Mouse (Mus musculus) kidney, postnatal 4 days (tissue): Measurements from ENCODE around the gene B4galnt1.
A peak's percentile ranks its signal among the peaks of the same experiment; 100 is the strongest.
"Not testable (repeated sequence)": the region's sequence is repeated elsewhere in the genome, so short reads cannot be mapped to it uniquely, and the experiment has no call there.

Experiments
- DNase-seq, 2 experiments: peaks; one replicate each; pipeline ENCODE4 v3.0.0; 2021; ENCODE audit warnings: mixed read lengths in 2 of 2

Gene B4galnt1

GRCm38 (mm10) chr10:127143228-127143627 lies 21.8 kb upstream of the B4galnt1 start:
- no peak for DNase-seq

- no peak for DNase-seq
Observed at GRCm38 (mm10) chr10:127144536-127144935, 20.5 kb upstream of the B4galnt1 start.

GRCm38 (mm10) chr10:127145303-127145702 lies 19.7 kb upstream of the B4galnt1 start:
- DNase-seq, result peak in 1 of 2 experiments; percentile 28

- DNase-seq, result peak in 1 of 2 experiments; percentile 22
Observed at GRCm38 (mm10) chr10:127147135-127147534, 17.9 kb upstream of the B4galnt1 start.

GRCm38 (mm10) chr10:127150471-127150872 lies 14.6 kb upstream of the B4galnt1 start:
- DNase-seq, result peak in 1 of 2 experiments; percentile 58

- not testable (repeated sequence) for DNase-seq
Observed at GRCm38 (mm10) chr10:127151233-127151632, 13.8 kb upstream of the B4galnt1 start.

- DNase-seq, result not testable (repeated sequence)
Observed at GRCm38 (mm10) chr10:127152556-127152955, 12.5 kb upstream of the B4galnt1 start.

- DNase-seq, result no peak
Observed at GRCm38 (mm10) chr10:127153323-127153722, 11.7 kb upstream of the B4galnt1 start.

GRCm38 (mm10) chr10:127154241-127154640 lies 10.8 kb upstream of the B4galnt1 start:
- no peak for DNase-seq

GRCm38 (mm10) chr10:127154652-127155051 lies 10.4 kb upstream of the B4galnt1 start:
- peak in 1 of 2 experiments; percentile 37 for DNase-seq

GRCm38 (mm10) chr10:127156089-127156488 lies 8.9 kb upstream of the B4galnt1 start:
- no peak for DNase-seq

GRCm38 (mm10) chr10:127156511-127156910 lies 8.5 kb upstream of the B4galnt1 start:
- no peak for DNase-seq

- no peak for DNase-seq
Observed at GRCm38 (mm10) chr10:127158471-127158870, 6.6 kb upstream of the B4galnt1 start.

- DNase-seq, result no peak
Observed at GRCm38 (mm10) chr10:127160081-127160480, 4.9 kb upstream of the B4galnt1 start.

- no peak for DNase-seq
Observed at GRCm38 (mm10) chr10:127160728-127161127, 4.3 kb upstream of the B4galnt1 start.

GRCm38 (mm10) chr10:127162771-127163261 lies 2.2 kb upstream of the B4galnt1 start:
- DNase-seq, result not testable (repeated sequence)

GRCm38 (mm10) chr10:127164190-127164589 lies 835 bp upstream of the B4galnt1 start:
- no peak for DNase-seq

- no peak for DNase-seq
Observed at GRCm38 (mm10) chr10:127165354-127165653, 279 bp downstream of the B4galnt1 start.

- peak; percentile 56 to 70 for DNase-seq
Observed at GRCm38 (mm10) chr10:127165654-127166403, 804 bp downstream of the B4galnt1 start.

GRCm38 (mm10) chr10:127166404-127166715 lies 1.3 kb downstream of the B4galnt1 start:
- no peak for DNase-seq

GRCm38 (mm10) chr10:127166771-127167613 lies 2.0 kb downstream of the B4galnt1 start:
- DNase-seq, result no peak

- peak in 1 of 2 experiments; percentile 9 for DNase-seq
Observed at GRCm38 (mm10) chr10:127167614-127168192, 2.7 kb downstream of the B4galnt1 start.

GRCm38 (mm10) chr10:127170002-127170401 lies 5.0 kb downstream of the B4galnt1 start:
- peak; percentile 56 to 65 for DNase-seq
